Comparison of ENCODE assay signal across 10 mouse cellular contexts in the genomic region with DNA sequence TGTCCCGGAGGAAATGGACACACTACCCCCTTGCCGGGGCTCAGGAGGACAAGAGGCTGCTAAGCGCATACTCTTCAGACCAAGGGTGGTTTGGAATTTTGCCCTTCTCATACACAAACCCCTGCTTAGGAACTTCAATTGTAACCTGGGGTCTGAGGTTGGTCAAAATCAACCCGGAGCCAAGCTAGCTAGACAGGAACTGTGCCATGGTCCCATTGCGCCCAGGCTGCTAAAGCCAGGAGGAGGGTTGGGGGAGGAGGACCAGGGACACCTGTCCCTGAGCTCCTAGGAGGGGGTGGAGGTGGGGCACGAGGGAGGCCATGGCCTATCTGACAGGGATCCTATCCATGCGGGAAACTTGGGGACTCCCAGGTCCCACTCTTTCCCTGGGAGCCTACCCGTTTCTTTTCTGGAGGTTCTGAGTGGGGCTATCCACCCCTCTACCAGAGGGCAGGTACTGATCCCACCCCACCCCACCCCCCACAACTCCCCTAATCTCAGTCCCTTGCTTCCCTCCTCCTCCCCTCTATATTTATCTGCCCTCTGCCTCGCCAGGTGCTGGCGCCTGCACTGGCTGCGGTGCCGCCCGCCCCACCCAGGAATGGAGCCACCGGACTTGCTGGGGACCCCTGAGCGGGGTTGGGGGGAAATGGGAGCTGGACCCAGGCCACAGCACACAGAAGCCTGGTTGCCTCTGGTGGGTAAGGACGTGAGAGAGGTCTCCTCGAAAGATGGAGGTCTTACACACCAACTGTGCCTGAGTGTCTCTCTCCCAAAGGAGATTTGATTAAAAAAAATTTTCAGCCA. TPM values are rescaled to one million over a fixed set of nuclear protein-coding genes. Genes with fewer than 3 reads are reported as not detected.
DNase-seq lines count a peak whose midpoint lies in the region; ATAC-seq lines count a peak whose summit lies in the region.
"Had no signal": no experiment of that assay in that cellular context is flagged by ENCODE, and none has a peak within 500 bp of the region (broad histone marks: within the 10 kb centered on the region; RNA-seq: fewer than 3 reads in every experiment).

No protein-coding gene starts in this region.

- peak overlapping the region; percentile 76 for H3K4me3 ChIP-seq in heart, embryonic 10.5 days
- H3K4me3 ChIP-seq in heart, embryonic 16.5 days (ENCODE audit: low read length) = peak overlapping the region; percentile 81
- H3K4me3 ChIP-seq in macrophage (ENCODE audit: inconsistent target) = peak overlapping the region; percentile 74; the same call in 1 of the 2 replicates

- peak overlapping the region; percentile 86 for H3K9ac ChIP-seq in heart, embryonic 16.5 days (ENCODE audit: low read length)

- ATAC-seq in heart, embryonic 16.5 days (replicated peaks; ENCODE audit: extremely low read depth, insufficient read depth, low FRiP score) = no peak
- no peak for ATAC-seq in monocyte, adult 5-6 weeks (replicated peaks; ENCODE audit: insufficient number of reproducible peaks, low FRiP score, low TSS enrichment, poor library complexity, severe bottlenecking)

- H3K79me2 ChIP-seq in macrophage (ENCODE audit: inconsistent target) = no peaks in the 10 kb centered on the region; the same call in 1 of the 2 replicates

- peak overlapping the region; percentile 67 for H3K4me2 ChIP-seq in heart, embryonic 16.5 days (ENCODE audit: low read depth, low read length)

- H3K36me3 ChIP-seq in heart, embryonic 10.5 days = peaks cover 23% of the 10 kb centered on the region
- H3K36me3 ChIP-seq in heart, embryonic 16.5 days (ENCODE audit: control insufficient read depth, insufficient read depth) = peaks cover 35% of the 10 kb centered on the region
- 0 out of 2 replicates have a peak, but pooled peaks cover 7% of the 10 kb centered on the region for H3K36me3 ChIP-seq in macrophage (ENCODE audit: inconsistent target)

- no peaks in the 10 kb centered on the region for H3K9me3 ChIP-seq in heart, embryonic 10.5 days
- no peaks in the 10 kb centered on the region for H3K9me3 ChIP-seq in heart, embryonic 16.5 days (replicated peaks; ENCODE audit: control insufficient read depth, low read length)

- WGBS in heart, embryonic 10.5 days = 15% methylated on average over 17 of the region's 17 CpGs
- 20% methylated on average over 17 of the region's 17 CpGs for WGBS in heart, embryonic 16.5 days
- 42% methylated on average over 12 of the region's 17 CpGs for WGBS in macrophage (ENCODE audit: missing documents)

- H3K4me1 ChIP-seq in heart, embryonic 10.5 days = peaks cover 73% of the 10 kb centered on the region
- H3K4me1 ChIP-seq in heart, embryonic 16.5 days (ENCODE audit: control insufficient read depth, insufficient read depth, low read length) = peaks cover 43% of the 10 kb centered on the region

- peak overlapping the region; percentile 43; the same call in 1 of the 2 replicates for H3K27ac ChIP-seq in heart, embryonic 10.5 days
- H3K27ac ChIP-seq in heart, embryonic 16.5 days (ENCODE audit: low read length) = no peak overlapping the region
- no peak overlapping the region for H3K27ac ChIP-seq in macrophage

- peaks cover 75% of the 10 kb centered on the region for H3K27me3 ChIP-seq in heart, embryonic 10.5 days (ENCODE audit: insufficient read depth, poor library complexity, severe bottlenecking)
- peaks cover 20% of the 10 kb centered on the region for H3K27me3 ChIP-seq in heart, embryonic 16.5 days (ENCODE audit: control insufficient read depth, insufficient read depth, low read length)

- DNase-seq in heart, embryonic 10.5 days (ENCODE audit: low spot score) = no peak
- no peak for DNase-seq in heart, adult 8-10 months (ENCODE audit: low spot score)
- DNase-seq in cerebellum, adult 18-20 months = peak; percentile 60 to 71
- no peak for DNase-seq in ovary, postnatal 14 days (ENCODE audit: low spot score)
- DNase-seq in adrenal gland, adult 8-10 months = no peak

RNA-seq across cellular contexts. Expression of a gene that starts 0.8 kb away (rescaled TPM):
- polyA plus RNA-seq in heart, embryonic 10.5 days (2016; fragmentation: Nextera tagmentation; extraction: Ambion mirVana) = 0.39 and 0.44 TPM in 2 replicates
- total RNA-seq in heart, adult 8-10 months (2022) = 1 to 10 TPM; 1.1 to 2.9 (median 1.5) TPM
- 0.89 and 1.0 TPM in 2 replicates for polyA plus RNA-seq in heart, embryonic 16.5 days (2015; fragmentation: Nextera tagmentation; extraction: Ambion mirVana)
- total RNA-seq in macrophage (2018; cell fraction: chromatin; rRNA removed) = 10 to 100 TPM in 1 of 26 experiments, 1 to 10 TPM in 25; 1.2 to 11.0 (median 5.9) TPM
- under 1 TPM; 0.05 to 0.71 (median 0.26) TPM for total RNA-seq in macrophage (2018; cell fraction: cytosol; rRNA removed)
- 1 to 10 TPM in 23 of 26 experiments, under 1 TPM in 3; 0.46 to 5.0 (median 2.9) TPM for total RNA-seq in macrophage (2018; cell fraction: nucleus; rRNA removed)
- 0.17 to 0.34 TPM (median 0.27 TPM) in 3 replicates for polyA plus RNA-seq in macrophage (2018)
- total RNA-seq in monocyte, adult 5-6 weeks (2017) = 0.21 to 0.95 TPM (median 0.68 TPM) in 3 replicates
- total RNA-seq in adrenal gland, adult 8-10 months (2022) = 1 to 10 TPM; 5.7 to 7.4 (median 6.4) TPM
- total RNA-seq: hematopoietic stem cell, adult 5-6 weeks; MEL had no signal

RNA-seq across cellular contexts. Expression of a gene that starts 1.6 kb away (rescaled TPM):
- polyA plus RNA-seq in heart, embryonic 10.5 days (2016; fragmentation: Nextera tagmentation; extraction: Ambion mirVana) = 5.6 and 6.4 TPM in 2 replicates
- 10 to 100 TPM; 23.4 to 29.9 (median 28.1) TPM for total RNA-seq in heart, adult 8-10 months (2022)
- 8.7 and 11.5 TPM in 2 replicates for polyA plus RNA-seq in heart, embryonic 16.5 days (2015; fragmentation: Nextera tagmentation; extraction: Ambion mirVana)
- total RNA-seq in macrophage (2018; cell fraction: chromatin; rRNA removed) = 10 to 100 TPM in 1 of 26 experiments, 1 to 10 TPM in 20, under 1 TPM in 5; 0.28 to 11.1 (median 3.6) TPM
- 1 to 10 TPM in 25 of 26 experiments, under 1 TPM in 1; 0.43 to 4.4 (median 2.8) TPM for total RNA-seq in macrophage (2018; cell fraction: cytosol; rRNA removed)
- 1 to 10 TPM in 25 of 26 experiments, under 1 TPM in 1; 0.82 to 8.3 (median 3.4) TPM for total RNA-seq in macrophage (2018; cell fraction: nucleus; rRNA removed)
- 0.67 to 3.1 TPM (median 2.7 TPM) in 3 replicates for polyA plus RNA-seq in macrophage (2018)
- total RNA-seq in monocyte, adult 5-6 weeks (2017) = 2.2 to 6.3 TPM (median 4.0 TPM) in 3 replicates
- 10 to 100 TPM; 26.9 to 44.3 (median 30.4) TPM for total RNA-seq in adrenal gland, adult 8-10 months (2022)
- total RNA-seq: hematopoietic stem cell, adult 5-6 weeks had no signal

RNA-seq across cellular contexts. Expression of a gene that starts 5.7 kb away (rescaled TPM):
- 0.16 and 0.19 TPM in 2 replicates for polyA plus RNA-seq in heart, embryonic 10.5 days (2016; fragmentation: Nextera tagmentation; extraction: Ambion mirVana)
- total RNA-seq in heart, adult 8-10 months (2022) = under 1 TPM in 2 of 4 experiments, not detected in 2; 0.14 to 0.19 TPM
- 0.16 and 0.60 TPM in 2 replicates for polyA plus RNA-seq in heart, embryonic 16.5 days (2015; fragmentation: Nextera tagmentation; extraction: Ambion mirVana)
- under 1 TPM in 2 of 26 experiments, not detected in 24; 0.33 to 0.47 TPM for total RNA-seq in macrophage (2018; cell fraction: chromatin; rRNA removed)
- total RNA-seq in macrophage (2018; cell fraction: cytosol; rRNA removed) = under 1 TPM in 7 of 26 experiments, not detected in 19; 0.07 to 0.24 (median 0.11) TPM
- under 1 TPM in 1 of 26 experiments, not detected in 25; 0.36 TPM for total RNA-seq in macrophage (2018; cell fraction: nucleus; rRNA removed)
- not detected in 3 replicates for polyA plus RNA-seq in macrophage (2018)
- 0.38 TPM in 1 of 3 replicates, not detected in the others for total RNA-seq in monocyte, adult 5-6 weeks (2017)
- total RNA-seq in adrenal gland, adult 8-10 months (2022) = under 1 TPM; 0.15 to 0.70 (median 0.36) TPM
- total RNA-seq: hematopoietic stem cell, adult 5-6 weeks; MEL had no signal

RNA-seq across cellular contexts. Expression of a gene that starts 13.8 kb away (rescaled TPM):
- 3.0 and 4.2 TPM in 2 replicates for polyA plus RNA-seq in heart, embryonic 10.5 days (2016; fragmentation: Nextera tagmentation; extraction: Ambion mirVana)
- 1 to 10 TPM; 2.7 to 4.9 (median 3.0) TPM for total RNA-seq in heart, adult 8-10 months (2022)
- 3.0 and 3.3 TPM in 2 replicates for polyA plus RNA-seq in heart, embryonic 16.5 days (2015; fragmentation: Nextera tagmentation; extraction: Ambion mirVana)
- total RNA-seq in macrophage (2018; cell fraction: chromatin; rRNA removed) = under 1 TPM in 1 of 26 experiments, not detected in 25; 0.76 TPM
- total RNA-seq in macrophage (2018; cell fraction: cytosol; rRNA removed) = under 1 TPM in 16 of 26 experiments, not detected in 10; 0.05 to 0.40 (median 0.13) TPM
- total RNA-seq in macrophage (2018; cell fraction: nucleus; rRNA removed) = under 1 TPM in 1 of 26 experiments, not detected in 25; 0.30 TPM
- 0.13 TPM in 1 of 3 replicates, not detected in the others for polyA plus RNA-seq in macrophage (2018)
- not detected in 3 replicates for total RNA-seq in monocyte, adult 5-6 weeks (2017)
- total RNA-seq in adrenal gland, adult 8-10 months (2022) = 10 to 100 TPM in 2 of 4 experiments, 1 to 10 TPM in 2; 6.1 to 11.1 (median 9.9) TPM
- total RNA-seq: hematopoietic stem cell, adult 5-6 weeks; MEL had no signal

RNA-seq across cellular contexts. Expression of a gene that starts 49.8 kb away (rescaled TPM):
- polyA plus RNA-seq in heart, embryonic 10.5 days (2016; fragmentation: Nextera tagmentation; extraction: Ambion mirVana) = 103 and 110 TPM in 2 replicates
- 10 to 100 TPM; 23.2 to 27.3 (median 25.4) TPM for total RNA-seq in heart, adult 8-10 months (2022)
- polyA plus RNA-seq in heart, embryonic 16.5 days (2015; fragmentation: Nextera tagmentation; extraction: Ambion mirVana) = 70.9 and 72.6 TPM in 2 replicates
- total RNA-seq in macrophage (2018; cell fraction: chromatin; rRNA removed) = 1 to 10 TPM in 17 of 26 experiments, under 1 TPM in 8, not detected in 1; 0.50 to 8.3 (median 2.8) TPM
- 10 to 100 TPM in 19 of 26 experiments, 1 to 10 TPM in 7; 5.5 to 19.4 (median 11.8) TPM for total RNA-seq in macrophage (2018; cell fraction: cytosol; rRNA removed)
- total RNA-seq in macrophage (2018; cell fraction: nucleus; rRNA removed) = 1 to 10 TPM; 1.0 to 9.5 (median 3.0) TPM
- 10.9 to 24.7 TPM (median 23.0 TPM) in 3 replicates for polyA plus RNA-seq in macrophage (2018)
- total RNA-seq in monocyte, adult 5-6 weeks (2017) = 8.2 to 25.6 TPM (median 11.0 TPM) in 3 replicates
- 10 to 100 TPM; 34.2 to 43.3 (median 36.8) TPM for total RNA-seq in adrenal gland, adult 8-10 months (2022)

Comparison
In these comparisons a context has a peak if more than half of its experiments do, and no peak if none do; other contexts are left out.
1. DNase-seq: peak in cerebellum, adult 18-20 months (2 of 2); none in heart, embryonic 10.5 days (single experiment), heart, adult 8-10 months (single experiment), ovary, postnatal 14 days (single experiment) and adrenal gland, adult 8-10 months (single experiment).
2. Peak in every context shown above with its lines, with median percentiles within 50 percentile points of each other: H3K4me3 ChIP-seq.